Mouse (Mus musculus): ENCODE measurements around the gene Gm21188.
A peak's percentile ranks its signal among the peaks of the same experiment; 100 is the strongest.
"Not testable (repeated sequence)": the region's sequence is repeated elsewhere in the genome, so short reads cannot be mapped to it uniquely, and the experiment has no call there.

Gene Gm21188

GRCm38 (mm10) chr13:120052085-120052484 lies at the start of gene Gm21188:
Gm21188 (minus strand) TSS chr13:120052194.
- not testable (repeated sequence) for DNase-seq (ENCODE audit: low spot score in 2 of 2)

DNA sequence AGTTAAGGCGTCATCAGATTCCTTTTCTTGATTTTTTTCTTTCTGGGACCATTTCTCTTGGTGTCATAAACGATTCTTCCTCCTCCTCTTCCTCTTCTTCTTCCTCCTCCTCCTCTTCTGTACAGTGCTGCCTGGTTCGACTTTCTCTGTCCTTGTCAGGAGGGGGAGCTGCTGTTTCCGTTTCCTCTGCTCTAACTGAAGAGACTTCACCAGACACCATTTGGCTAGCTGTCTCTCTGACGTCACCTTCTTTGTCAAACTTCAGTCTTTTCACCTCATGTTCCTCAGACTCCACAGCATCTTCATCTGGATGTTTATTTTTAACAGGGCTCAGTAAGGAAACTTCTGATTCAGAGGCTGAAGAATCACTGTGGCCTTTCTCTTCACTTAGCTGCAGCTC lies 47.3 kb upstream of the Gm21188 start:
- DNase-seq (ENCODE audit: low spot score in 2 of 2) = not testable (repeated sequence)

- DNase-seq (ENCODE audit: low spot score in 2 of 2) = not testable (repeated sequence)
Measured at GRCm38 (mm10) chr13:120096938-120097256, 44.9 kb upstream of the Gm21188 start.

DNA sequence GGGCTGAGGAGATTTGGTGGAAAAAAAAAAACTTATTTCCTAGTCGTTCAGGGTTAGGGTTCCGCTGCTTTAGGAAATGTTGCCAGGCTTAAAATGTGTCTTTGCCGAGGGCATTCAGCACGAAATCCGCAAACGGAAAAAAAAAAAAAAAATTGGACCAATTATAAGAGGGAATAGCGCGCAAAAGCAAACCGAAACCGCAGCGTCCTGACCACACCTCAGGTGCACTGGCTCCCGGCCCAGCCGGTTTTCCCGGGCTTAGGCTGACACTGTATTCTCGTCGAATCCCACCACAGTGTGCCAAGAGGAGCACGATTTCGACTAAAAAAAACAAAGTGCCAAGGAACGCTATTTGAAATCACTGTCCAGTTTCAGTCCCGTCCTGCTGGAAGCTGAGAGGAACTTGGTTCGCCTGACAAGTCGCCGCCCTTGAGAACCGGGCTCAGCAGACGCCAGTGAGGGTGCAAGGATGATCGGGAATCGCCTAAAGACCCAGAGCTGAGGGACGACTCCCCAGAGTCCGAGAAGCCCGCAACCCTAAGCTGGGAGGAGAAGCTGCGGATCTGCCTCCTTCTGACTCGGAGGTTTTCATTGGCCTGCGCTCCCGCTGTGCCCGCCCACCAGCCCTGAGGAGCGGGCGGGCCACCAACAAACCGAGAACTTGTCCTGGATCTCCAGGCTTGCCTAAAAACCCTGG lies 44.4 kb upstream of the Gm21188 start:
- not testable (repeated sequence) for DNase-seq (ENCODE audit: low spot score in 2 of 2)

- not testable (repeated sequence) for DNase-seq (ENCODE audit: low spot score in 2 of 2)
Measured at GRCm38 (mm10) chr13:120092950-120093349, 41.0 kb upstream of the Gm21188 start.

DNA sequence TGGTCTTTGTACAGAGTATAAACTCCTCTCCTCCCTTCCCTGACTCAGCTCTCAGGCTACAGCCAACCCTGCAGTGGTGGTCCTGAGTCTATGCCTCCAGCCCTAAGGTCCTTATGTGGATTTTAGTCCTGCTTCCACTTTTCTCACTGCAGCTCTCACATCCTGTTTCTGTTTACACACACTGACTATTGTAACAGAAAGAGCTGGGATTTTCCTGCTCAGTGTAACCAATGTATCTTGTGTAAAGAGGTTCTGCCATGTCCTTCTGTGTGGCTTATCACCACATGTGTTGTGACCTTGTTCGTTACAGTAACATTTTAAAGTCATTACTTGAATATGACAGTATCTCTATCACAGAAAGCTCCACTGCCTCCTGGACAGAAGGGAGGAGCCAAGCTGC lies 27.6 kb upstream of the Gm21188 start:
- not testable (repeated sequence) for DNase-seq (ENCODE audit: low spot score in 2 of 2)

GRCm38 (mm10) chr13:120070878-120071277 lies 18.9 kb upstream of the Gm21188 start:
- not testable (repeated sequence) for DNase-seq (ENCODE audit: low spot score in 2 of 2)

DNA sequence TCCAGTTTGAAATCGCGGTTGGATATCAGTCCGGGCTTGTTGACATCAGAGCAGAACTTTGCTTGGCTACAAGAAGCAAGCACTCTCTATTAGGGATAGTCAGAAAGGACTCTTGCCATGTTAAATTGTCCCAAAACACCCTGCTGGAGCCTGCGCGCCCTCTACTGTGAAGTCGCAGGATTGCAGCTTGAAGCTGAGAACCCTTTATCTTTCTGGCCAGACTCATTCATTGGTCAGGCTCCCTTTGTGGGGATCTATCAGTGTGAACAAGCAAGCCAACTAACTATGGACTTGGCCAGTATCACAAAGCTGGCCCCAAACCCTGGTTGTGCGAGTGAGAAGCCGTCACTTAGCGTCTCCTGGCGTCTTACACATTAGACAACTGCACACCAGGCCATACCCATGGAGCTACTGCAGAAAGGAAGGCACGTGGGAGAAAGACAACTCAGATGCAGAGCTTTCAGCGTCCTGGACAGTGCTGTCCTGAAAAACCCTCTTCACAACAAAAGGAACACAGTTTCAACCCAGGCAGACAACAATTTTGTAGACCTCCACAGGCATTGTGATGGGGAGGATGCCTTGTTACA lies 18.1 kb upstream of the Gm21188 start:
- DNase-seq (ENCODE audit: low spot score in 2 of 2) = not testable (repeated sequence)

DNA sequence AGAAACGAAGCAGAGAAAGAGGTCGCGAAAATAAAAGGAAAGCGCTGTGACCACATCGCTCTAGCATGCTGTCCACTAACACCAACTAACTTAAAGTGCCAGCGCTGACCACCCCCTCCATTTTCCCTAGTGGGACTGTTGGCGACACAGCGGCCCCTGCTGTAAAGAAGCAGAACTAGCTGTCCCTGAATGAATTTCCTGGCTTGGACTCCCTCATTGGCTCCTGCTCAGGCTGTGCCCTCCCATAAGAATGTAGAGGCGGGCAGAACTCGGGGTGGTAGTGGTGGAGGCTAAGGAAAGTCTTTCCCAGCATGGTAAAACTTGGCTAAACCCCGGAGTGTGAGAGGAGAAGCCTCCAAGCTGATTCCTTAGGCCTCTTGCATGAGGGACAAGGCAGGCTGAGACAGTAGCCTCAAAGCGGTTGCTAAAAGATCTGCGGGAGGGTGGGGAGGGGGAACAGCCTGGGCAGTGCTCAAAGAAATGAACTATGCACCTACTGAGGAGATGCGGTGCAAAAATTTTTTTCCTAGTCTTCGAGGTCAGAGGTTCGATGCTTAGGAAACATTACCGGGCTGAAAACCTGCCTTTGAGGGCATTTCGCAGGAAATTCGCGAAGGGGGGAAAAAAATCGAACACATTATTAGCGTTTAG lies 11.6 kb upstream of the Gm21188 start:
- DNase-seq (ENCODE audit: low spot score in 2 of 2) = not testable (repeated sequence)

DNA sequence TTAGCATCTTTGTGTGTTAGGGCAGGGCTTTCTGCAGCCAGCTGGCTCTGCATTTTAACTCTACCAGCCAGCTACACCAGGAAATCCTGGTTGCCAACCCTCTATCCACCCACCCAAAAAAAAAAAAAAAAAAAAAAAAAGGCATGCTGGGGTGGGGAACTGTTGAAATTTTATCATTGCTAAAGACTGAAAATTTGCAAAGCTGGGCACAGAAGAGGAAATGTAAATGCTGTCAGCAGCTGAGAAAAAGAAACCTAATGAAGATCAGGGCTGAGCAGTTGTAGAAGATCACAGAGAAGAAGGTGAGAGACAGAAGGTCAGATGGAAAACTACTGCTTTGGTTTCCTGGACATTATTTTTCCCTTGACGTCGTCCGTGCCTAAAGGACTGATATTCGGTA lies 10.9 kb upstream of the Gm21188 start:
- not testable (repeated sequence) for DNase-seq (ENCODE audit: low spot score in 2 of 2)

DNA sequence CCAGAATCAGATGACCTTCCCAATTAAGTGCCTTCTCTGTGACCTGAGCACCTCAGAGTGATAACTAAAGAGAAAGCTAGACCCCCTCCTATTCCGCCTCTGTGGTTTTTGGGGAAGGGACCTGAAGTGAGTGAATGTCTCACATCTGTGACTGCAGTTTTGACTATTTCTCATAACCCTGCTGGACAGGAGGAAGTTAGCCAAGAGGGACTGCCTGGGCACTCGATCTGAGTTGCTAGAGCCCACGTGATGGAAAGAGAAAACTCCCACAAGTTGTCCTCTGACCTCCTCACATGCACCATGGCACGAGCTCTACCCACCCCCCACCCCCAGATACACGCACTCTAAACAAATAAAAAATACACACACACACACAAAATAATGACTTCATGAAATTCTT lies 3.4 kb downstream of the Gm21188 start:
- DNase-seq (ENCODE audit: low spot score in 2 of 2) = not testable (repeated sequence)

GRCm38 (mm10) chr13:120048186-120048585 lies 3.8 kb downstream of the Gm21188 start:
- not testable (repeated sequence) for DNase-seq (ENCODE audit: low spot score in 2 of 2)

DNA sequence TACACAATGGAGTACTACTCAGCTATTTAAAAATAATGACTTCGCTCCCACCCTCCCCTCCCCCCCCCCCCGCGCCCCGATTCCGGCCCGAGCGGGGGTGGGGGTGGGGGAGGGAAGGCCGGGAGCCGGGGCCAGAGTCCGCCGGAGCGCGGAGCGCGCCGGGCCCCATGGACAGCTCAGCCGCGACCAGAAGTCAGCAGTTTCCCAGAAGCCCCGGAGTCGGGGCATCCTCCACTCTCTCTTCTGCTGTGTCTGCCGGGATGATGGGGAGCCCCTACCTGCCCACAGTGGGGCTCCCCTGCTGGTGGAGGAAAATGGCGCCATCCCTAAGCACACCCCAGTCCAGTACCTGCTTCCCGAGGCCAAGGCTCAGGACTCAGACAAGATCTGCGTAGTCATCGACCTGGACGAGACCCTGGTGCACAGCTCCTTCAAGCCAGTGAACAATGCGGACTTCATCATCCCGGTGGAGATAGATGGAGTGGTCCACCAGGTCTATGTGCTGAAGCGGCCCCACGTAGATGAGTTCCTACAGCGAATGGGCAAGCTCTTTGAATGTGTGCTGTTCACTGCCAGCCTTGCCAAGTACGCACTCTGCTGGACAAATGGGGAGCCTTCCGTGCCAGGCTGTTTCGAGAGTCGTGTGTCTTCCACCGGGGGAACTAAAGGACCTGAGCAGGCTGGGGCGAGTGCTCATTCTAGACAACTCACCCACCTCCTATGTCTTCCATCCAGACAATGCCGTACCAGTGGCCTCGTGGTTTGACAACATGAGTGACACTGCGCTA lies 5.4 kb downstream of the Gm21188 start:
- not testable (repeated sequence) for DNase-seq (ENCODE audit: low spot score in 2 of 2)

DNA sequence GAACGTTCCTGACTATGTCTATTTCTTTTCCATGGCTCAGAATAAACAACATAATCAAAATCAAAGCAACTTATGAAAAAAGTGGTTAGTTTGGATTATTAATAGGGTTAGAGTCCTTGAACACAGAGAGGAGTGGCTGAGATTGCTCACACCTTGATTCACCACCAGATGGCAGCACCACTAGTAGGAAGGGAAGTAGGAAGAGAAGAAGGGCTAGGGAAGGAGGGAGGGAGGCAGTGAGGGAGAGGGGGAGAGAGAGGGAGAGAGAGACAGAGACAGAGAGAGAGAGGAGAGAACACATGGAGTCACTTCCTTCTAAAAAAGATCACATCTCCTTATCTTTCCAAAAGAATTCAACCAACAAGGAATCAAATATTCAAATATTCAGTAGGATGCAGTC lies 10.8 kb downstream of the Gm21188 start:
- peak; percentile 12 to 54 for DNase-seq (ENCODE audit: low spot score in 2 of 2)

DNA sequence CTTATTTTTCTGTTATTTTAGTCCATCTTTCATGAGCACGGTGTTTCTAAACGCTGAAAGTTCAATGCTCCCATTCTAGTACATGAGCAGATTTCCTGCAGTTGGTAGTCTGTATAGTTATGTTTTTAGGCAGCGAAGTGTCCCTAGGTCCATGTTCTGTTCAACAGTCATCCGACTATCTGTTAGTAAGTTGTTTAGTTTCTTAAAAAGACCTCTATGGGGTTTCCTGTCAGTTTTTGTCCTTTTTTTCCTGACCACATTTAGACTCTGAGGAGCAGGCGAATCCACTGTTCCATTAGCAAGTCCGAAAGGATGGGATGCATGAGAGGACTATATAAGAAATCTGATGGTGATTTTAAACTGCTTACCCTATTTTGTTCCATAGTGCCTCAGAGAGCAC lies 14.1 kb downstream of the Gm21188 start:
- not testable (repeated sequence) for DNase-seq (ENCODE audit: low spot score in 2 of 2)

GRCm38 (mm10) chr13:120036577-120037115 lies 15.3 kb downstream of the Gm21188 start:
- DNase-seq (ENCODE audit: low spot score in 2 of 2) = peak; percentile 17 to 29

- DNase-seq (ENCODE audit: low spot score in 2 of 2) = peak in 1 of 2 experiments; percentile 14
Measured at GRCm38 (mm10) chr13:120035151-120035550, 16.8 kb downstream of the Gm21188 start.

- DNase-seq (ENCODE audit: low spot score in 2 of 2) = not testable (repeated sequence)
Measured at GRCm38 (mm10) chr13:120034637-120035036, 17.4 kb downstream of the Gm21188 start.

DNA sequence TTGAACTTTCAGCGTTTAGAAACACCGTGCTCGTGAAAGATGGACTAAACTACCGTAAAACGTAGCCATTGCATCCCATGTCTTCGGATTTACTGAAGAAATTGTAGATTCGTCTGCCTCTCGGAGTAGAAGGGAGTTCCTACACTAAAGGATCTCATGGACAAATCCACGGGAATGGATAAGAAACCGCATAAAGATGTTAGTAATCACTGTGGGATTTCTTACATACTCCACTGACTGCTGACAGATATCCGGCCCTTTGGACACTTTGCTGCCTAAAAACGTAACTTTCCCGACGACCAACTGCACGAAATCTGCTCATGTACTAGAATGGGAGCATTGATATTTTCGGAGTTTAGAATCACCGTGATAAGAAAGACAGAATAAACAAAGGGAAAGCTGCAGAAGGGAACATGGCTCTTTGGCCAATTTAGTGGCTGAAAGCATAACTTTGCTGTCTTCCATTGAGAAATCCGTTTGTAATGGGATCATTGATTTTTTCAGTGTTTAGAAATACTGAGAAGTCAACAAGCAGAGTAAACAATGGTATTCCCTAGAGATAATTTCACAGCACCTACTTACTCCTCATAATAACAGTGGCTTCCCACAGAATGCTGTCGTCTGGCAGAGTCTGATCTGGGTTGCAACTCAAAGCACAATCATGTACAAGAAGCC lies 18.3 kb downstream of the Gm21188 start:
- peak; percentile 32 to 42 for DNase-seq (ENCODE audit: low spot score in 2 of 2)

- DNase-seq (ENCODE audit: low spot score in 2 of 2) = peak; percentile 22 to 44
Measured at GRCm38 (mm10) chr13:120031676-120032075, 20.3 kb downstream of the Gm21188 start.

GRCm38 (mm10) chr13:120027368-120027767 lies 24.6 kb downstream of the Gm21188 start:
- DNase-seq (ENCODE audit: low spot score in 2 of 2) = not testable (repeated sequence)

Data from spleen, postnatal 10 days (tissue).